Mouse (Mus musculus) layer of hippocampus, postnatal 25 days (tissue): Measurements from ENCODE around the gene Fam241b. TPM values are rescaled to one million over a fixed set of nuclear protein-coding genes. Genes with fewer than 3 reads are reported as not detected.

ENCODE experiments used
- DNase-seq, 2 experiments: peaks; one replicate each; pipeline ENCODE4 v3.0.0; 2022; ENCODE audit warnings: mixed read lengths in 2 of 2, low spot score in 1 of 2; ENCODE audit errors: extremely low spot score in 1 of 2
- total RNA-seq, 2 experiments: library from RNA; stranded (reverse); gene quantifications; 2 replicates each; pipeline ENCODE4 v1.2.3; 2021

Fam241b gene
- 10 to 100 TPM; 37.1 to 40.6 TPM for total RNA-seq

DNA sequence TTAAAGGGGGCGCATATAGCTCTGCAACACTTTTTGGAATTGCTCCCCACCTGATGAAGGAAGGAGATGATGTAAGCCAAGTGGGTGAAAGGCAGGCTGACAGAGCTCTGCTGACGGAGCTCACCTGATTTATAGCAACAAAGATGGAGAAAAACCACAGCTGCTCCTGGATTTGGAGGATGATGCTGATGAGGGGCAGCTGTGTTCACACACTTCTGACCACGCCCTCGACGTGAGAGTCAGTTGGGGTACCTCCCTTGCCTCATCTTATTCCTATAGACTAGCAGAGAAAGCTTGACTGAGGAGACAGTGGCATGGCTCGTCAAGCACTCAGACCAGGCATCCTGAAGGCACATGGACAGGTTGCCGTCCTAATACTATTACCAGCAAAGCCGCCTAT, at the start of gene Fam241b:
Gene Fam241b (minus strand): TSS at position 101 of the 400 bp plus-strand sequence.
- DNase-seq = no peak

DNA sequence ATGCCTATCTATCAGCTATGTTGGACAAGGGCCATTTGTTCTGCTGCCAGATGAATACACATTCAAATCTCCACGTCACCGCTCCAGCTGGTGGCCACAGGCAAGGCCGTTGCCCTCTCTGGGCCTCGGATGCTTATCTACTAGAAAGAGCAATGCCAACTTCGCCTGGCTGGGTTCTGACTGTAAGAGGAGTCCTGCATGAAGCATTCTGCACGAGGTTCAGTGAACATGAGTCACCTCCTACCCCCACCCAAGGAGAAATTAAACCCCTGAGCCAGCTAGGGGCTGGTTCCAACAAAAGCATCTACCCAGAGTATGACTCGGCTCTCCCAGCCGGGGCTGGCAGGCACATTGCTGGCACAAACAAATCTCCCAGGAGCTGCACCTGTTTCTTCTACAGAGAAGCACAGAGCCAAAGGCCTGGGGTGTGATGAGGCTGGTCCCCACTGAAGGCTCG, 49.0 kb upstream of the Fam241b start:
- peak; percentile 39 to 45 for DNase-seq

DNA sequence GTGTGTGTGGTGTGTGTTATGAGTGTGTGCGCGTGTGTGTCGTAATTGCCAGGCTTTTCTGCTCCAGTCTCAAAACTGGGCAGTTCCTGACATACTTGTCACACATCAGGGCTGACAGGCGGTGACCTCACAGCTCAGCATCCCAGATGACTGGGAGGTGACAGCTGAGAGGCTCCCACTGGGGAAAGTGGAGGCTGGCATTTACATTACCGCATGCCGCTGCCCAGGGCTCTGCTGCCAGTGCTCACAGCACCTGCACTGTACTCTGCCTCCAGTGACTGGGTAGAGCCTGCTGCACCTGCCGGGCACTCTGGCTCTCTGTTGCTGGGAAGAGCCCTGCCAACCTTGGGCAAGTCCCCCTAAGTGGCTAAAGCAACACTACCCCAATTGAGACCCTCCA, 47.1 kb upstream of the Fam241b start:
- no peak for DNase-seq

DNA sequence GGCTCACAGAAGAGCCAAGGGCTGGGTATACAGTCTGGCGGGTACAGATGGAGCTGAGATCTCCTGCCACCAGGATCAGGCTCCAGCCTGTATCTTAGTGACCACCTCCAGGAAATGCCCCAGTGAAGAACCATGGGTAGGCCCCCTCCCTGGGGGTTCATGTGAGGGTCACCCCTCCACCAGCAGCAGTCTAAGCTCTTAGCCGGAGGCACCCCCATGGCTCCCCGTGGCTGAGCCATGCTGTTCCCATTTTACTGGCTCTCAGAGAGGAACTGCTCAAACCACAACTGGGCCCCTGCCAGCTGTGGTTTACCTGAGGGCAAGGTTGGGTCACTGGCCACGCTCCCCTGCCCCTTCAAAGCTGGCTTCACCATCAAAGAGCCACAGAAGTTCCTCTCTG, 46.2 kb upstream of the Fam241b start:
- no peak for DNase-seq

DNA sequence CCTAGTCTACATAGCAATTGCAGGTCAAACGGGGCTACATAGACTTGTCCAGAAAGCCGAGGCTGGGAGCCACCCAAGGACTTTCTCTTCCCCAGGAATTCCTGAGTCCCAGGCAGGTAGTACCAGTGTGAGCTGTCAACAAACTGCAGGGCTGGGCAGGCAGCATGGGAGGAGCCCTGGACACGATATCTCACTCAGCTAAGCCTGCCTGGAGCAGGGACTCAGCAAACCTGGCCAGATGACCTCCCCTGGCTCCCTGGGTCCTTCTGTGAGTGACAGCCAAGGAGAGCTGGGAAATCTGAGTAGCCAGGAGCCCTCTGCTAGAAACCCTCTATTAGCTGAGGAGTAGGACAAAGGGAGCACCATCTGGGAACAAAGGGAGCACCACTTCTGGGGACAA, 45.6 kb upstream of the Fam241b start:
- no peak for DNase-seq

DNA sequence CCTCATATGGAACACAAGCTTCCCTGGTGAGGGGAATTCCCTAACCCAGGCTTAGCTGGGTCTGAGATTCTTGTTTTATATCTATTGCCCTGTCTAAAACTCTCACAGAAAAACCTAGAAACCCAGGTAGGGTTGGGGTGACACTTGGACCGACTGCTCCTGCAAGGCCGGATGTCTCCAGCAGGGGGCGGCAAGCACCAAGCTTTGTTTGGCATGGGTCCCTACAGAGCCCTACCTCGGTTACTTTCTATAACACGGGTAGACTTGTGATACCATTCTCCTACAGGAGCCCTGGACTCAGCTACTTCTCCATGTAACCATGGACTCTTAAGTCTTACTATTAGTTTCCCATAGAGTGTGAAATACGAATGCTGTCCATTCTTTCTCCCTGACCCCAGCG, 43.2 kb upstream of the Fam241b start:
- peak; percentile 89 to 97 for DNase-seq

DNA sequence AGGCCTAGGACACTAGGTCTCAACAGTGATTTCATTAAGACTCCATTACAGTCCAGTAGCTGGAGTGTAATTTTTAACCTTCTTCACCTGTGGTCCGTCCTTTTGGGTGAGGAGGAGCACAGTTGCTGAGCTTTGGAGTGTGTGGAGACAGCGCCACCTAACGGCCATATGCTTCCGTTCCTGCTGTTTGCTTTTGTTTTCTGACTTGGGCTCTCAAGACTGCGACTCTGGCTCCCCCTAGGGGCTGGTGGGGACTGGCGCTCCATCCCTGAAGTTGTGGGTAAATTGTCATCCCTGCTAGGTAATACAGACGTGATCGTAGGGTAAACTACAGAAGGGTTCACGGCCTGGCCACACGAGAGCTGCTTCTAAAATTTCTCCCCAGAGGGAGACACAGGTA, 39.3 kb upstream of the Fam241b start:
- peak; percentile 98 to 100 for DNase-seq

DNA sequence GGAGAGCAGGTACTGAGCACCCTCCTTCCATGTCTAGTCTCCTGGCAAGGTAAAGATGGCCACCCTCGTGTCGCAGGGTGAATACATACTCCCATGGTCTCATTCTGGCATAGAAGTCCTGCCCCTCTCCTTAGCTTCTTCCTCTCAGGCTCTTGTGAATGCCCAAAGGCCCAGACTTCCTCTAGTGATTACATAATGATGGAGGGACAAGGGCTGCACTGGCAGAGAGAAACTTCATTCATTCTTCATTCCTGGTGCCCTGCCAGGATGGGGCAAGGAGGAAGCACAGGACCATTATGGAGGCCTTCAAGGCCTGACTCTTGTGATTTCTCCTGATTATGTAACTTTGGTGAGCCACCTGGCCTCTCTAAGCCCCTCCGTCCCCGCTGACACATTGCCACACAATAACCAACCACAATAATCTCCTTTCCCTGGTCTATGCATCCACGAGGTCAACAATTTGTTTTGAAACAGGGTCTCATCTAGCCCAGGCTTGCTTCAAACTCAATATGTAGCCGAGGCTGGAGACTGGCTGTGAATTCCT, 38.8 kb upstream of the Fam241b start:
- no peak for DNase-seq

DNA sequence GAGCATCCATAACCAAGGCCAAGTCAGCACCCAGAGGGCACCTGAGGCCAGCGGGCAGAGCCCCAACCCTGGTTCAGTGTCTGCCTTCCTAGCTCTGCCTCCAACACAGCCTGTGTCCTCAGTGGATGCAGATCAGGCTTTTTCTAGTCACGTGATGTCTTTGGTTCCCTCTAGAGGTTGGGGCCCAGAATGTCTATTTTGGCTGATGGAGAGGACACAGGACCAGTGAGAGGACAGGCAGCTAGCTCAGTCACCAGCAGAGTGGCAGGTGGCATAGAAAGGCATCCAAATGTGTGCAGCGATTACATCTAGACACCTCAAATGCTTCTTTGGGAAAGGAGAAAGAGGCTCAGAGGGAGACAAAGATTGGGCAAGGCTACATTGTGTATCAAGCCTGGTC, 38.0 kb upstream of the Fam241b start:
- no peak for DNase-seq

DNA sequence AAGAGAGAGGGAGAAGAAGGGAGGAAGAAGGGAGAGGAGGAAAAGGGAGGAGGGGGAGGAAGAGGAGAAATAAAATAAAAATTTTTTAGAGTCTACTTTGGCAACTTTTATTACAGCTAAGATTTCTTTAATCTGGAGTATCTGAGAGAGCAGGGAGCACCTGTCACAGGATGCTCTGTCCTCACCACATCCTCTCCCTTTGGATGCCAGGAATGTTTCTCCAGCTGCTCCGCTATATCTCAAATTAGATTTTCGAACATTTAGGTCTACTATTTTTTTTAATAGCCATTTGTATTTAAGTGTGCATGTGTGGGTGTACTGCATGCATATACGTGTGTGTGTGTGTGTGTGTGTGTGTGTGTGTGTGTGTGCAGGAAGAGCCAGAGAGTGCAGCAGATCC, 36.2 kb upstream of the Fam241b start:
- no peak for DNase-seq

DNA sequence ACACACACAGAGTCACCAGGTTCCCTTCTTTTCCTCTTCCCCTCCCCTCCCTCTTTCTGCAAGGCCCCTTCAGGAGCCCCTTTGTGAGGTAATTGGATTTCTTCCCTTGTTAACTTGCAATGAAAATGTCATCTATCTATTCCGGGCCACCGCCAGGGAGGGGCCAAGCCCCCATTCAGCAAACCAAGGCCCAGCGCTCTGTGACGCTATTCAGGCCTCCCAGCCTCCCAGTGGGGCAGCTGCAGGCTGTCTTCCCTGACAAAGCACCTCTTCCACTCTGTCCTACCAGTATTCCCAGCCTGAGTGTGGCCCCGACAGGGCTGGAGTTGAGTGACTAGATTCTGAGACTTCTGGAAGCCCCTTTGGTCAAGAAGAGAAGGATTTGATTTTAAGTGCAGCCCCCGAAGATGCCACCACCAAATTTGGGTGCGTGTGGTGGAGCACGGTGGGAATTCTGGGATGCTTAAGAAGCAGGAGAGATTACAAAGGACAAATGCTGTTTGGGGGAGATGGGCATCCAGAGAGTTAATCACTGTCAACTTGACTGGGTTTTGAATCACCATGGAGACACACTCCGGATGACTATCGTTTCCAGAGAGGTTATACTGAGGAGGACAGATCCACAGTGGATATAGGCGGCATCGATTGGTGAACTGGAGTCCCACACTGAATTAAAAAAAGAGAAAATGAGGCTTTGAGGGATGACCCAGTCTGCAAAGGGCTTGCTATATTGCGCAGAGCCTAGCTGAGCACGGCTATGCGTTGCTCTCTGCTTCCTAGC, 31.0 kb upstream of the Fam241b start:
- DNase-seq = no peak

DNA sequence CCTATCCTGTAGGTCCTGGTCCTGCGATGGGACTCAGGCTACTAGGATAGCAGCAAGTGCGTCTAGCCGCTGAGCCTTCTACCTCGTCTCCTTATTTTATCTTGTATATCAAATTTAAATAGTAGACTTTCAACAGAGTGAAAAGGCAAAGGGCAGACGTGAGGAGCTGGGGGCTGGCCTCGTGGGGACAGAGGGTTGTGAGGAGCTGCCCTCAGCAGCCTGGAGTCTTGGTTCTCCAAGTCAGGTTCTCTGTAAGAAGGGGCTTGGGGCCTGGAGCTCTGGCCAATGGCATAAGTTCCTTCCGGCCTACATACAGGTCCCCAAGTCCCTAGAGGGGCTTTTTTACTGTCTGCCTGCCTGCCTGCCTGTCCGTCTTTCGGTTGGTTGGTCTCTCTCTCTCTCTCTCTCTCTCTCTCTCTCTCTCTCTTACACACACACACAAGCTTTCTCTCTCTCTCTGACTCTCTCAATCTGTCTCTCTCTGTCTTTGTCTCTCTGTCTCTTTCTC, 30.3 kb upstream of the Fam241b start:
- DNase-seq = no peak

DNA sequence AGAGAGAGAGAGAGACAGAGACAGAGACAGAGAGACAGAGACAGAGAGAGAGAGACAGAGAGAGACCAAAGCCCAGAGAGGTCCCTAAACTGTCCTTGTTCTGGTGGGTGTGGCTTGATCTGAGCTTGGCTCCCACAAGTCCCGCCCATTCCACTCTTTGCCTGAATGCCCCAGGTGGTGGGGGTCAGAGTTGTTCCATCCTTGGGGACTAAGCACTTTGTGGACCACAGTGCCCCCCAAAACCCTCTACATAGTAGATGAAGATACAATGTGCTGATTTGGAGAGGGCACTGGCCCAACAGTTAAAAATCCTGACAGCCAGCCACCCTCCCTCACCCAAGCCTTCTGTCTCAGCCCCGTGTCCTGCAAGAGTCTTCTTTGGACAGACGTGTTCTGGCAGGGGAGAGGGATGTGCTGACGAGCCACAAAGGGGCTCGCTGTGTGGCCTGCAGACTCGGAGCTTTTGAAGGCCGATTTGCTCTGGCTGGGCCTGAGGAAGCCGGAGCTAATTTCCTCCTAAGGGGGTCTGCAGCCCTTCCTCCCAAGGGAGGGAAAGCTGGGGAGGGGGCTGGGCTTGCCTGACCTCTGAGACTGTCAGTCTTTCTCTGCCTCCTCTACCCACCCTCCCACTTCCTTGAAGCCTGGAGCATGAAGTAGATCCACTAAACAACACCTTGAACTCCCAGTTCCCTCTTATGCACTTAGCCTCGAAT, 29.3 kb upstream of the Fam241b start:
- no peak for DNase-seq

DNA sequence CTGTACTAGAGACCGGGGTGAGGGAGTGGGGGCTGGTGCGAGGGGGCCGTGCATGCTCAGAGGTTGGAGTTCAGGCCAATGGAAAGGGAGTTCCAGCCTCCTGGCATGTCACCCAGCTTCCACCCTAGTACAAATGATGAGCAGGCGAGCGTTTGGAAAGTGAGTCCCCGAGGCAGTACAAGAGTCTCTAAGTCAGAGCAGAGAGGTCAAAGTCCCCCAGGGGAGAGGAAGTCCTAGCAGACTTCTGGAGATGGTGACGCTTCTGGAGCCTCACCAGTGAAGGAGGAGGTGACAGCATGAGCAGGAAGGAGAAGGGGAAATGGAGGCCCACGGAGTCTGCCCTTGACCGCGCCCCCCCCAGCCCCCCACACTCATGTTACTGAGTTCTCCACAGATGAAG, 18.7 kb upstream of the Fam241b start:
- DNase-seq = no peak

DNA sequence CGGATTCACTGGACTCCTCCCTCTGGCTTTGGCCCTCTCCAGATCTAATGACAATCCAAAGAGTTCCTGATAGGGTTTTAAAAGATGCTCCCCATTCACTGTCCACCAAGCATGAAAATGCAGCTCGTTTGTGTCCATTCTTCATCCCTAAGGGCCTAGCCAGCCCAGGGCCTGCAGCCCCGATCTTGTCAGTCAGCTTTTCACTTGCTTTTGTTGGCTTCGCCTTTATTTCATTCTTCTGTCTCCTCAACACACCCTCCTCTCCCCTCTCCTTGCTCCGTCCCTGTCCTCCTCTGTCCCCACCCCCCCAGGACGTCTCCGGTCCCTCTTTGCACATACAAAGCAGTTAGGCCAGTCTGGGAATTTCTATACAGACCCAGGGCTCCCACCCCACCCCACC, 6.2 kb upstream of the Fam241b start:
- DNase-seq = no peak

DNA sequence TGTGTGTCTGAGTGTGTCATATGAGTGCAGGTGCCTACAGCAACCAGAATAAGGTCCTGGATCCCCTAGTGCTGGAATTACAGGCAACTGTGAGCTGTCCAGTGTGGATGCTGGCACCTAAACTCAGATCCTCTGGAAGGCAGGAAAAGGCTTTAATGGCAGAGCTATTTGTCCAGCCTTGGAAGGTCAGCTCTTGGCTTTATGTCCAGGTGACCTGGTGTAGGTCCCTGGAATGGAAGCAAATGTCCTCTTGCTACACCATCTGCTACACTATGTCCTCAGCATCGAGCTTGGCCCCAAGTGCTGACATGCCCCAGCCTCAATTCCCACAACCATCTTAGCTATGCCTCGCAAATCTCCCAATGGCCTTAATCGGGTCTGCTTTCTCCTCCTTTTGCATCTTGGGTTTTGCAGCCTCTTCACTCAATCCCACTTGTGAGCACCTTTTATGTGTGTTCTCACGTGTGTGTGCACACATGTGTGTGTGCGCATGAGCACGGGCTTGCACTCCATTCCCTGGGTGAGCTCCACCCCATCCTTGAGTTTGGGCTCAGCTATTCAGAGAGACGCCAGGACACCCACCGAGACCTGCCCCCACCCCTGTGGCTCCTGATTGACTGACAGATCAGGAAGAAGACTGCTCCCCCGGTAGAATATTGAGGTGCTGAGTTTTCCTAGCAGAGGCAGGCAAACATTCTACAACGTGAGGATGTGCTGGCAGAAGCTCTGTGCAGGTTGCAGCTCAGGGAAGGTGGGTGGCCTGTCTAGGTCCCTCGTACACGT, 3.9 kb upstream of the Fam241b start:
- no peak for DNase-seq

DNA sequence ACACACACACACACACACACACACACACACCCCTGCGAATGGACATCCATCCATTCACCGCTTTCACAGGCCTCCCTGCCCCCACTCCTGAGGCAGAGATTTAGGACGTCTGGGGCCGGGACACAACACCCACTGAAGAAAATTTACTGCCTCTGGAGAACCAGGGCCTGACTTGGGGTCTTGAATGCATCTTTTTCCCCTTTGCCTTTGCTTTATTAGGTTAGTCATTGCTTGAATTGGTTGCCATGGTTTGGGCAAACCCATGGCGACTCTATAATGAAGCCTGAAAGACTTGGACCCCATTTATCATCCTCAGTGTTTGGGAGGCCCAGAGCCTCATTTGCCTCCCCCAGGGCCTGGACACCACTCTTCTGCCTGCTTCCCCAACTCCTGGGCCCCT, 2.2 kb upstream of the Fam241b start:
- DNase-seq = no peak

DNA sequence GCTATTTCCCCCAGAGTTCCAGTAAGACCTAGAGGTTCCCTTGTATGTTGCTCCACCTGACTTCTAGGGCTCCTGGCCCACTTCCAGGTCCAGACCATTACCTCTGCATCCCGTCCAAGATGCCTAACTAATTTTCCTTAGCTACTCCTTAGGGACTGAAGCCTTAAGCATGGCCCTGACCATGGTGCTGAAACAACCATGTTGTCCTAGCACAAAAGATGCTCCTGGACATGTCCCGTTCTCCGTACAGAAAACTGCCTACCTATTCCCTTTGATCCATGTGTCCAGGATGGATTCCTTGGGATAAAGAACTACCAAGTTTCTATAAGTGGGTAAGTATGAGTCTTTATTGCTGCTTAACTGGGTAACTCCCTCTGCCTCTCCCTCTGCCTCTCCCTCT, 5.7 kb downstream of the Fam241b start:
- no peak for DNase-seq

DNA sequence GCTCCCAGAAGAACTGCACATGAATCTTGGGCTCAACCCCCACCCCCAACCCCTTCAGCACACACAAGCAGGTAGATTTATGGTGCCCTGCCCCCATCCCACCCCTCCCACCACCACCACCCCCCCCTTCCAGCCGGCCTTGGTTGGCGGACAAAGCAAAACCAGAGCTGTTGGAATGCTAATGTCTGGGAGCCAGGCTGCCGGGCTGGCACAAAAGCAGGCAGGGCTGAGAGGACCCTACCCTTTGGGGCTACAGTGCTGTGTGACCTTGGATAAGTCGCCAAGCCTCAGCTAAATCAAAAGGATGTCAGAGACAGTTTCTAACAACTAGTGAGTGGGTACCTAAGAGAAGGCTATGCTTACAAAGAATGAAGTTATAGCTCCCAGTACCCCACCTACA, 6.6 kb downstream of the Fam241b start:
- DNase-seq = no peak

DNA sequence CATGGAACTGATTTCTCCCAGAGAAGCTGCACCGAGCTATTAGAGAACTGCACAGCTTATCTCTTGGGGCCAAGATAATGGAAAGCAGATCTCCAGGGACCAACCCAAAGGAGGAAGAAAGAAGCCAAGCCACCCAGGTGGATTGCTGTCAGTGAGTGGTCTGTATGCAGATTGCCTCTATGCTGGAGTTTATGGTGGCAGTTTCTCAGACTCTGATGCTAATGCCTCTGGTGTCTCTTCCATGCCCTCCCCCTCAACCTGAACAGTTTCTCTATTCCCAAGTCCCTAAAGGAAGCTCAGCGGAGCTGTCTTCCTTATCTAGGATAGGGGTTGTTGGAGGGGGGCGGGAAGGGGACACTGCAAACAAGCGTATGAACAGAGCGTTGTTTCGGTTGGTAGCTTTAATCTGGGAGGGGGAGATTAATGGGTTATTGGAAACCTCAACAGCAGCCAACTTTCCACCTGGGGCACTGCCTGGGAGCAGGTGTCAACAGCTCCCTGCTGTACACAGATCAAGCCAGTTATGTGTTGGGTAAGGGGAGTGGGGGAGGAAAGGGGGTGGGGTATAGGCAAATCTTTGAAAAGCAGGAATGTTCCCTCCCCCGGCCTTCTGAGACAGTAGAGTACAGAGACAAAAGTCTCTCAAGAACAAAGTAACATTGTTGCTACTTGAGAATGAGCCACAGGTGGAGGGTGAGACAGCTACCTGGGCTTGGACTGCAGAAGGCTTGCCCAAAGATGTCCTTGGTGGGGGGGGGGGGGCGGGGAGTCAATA, 7.8 kb downstream of the Fam241b start:
- no peak for DNase-seq
